Mouse (Mus musculus) lung, adult 2 months (tissue): Measurements from ENCODE around the gene Rhot1.

ENCODE experiments used
- CTCF ChIP-seq: fragments of 200-500 bp; IDR thresholded peaks from 2 replicates; pipeline ENCODE4 v1.5.1; 2011; ENCODE audit warnings: mild to moderate bottlenecking, low read length, control low read depth; ENCODE audit not compliant: insufficient read depth
- POLR2A ChIP-seq: fragments of 200-500 bp; IDR thresholded peaks from 2 replicates; pipeline ENCODE4 v1.6.1; 2011; ENCODE audit warnings: low read depth, mild to moderate bottlenecking, control low read depth, low read length, borderline replicate concordance; ENCODE audit errors: extremely low read depth

DNA sequence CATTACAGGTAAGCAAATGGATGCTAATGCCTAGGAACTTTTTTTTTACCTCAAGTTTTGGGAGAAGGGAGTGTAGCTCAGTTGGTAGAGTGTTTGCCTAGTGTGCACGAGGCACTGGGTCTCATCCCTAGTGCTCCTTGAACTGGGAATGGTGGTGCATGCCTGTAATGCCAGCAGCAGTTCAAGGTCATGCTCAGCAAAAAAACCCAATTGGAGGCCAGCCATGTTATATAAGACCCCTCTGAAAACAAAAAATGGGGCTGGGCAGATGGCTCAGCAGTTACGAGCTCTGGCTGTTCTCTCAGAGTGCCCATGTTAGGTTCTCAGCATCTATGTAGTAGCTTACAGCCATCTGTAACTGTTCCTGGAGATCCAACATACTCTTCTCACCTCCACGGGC, 39.7 kb downstream of the Rhot1 start:
- TF ChIP-seq POLR2A, result no peak
- no peak for TF ChIP-seq CTCF
